Mouse (Mus musculus): ENCODE measurements at regions not wholly inside any gene's neighbourhood (a gene's known extent, or its start where the extent isn't known, plus 50 kb on each side); places are given as distances from the start of the nearest gene placed in this dataset.

- no peaks in the 10 kb centered on the region for H3K27me3 ChIP-seq (ENCODE audit: control insufficient read depth, insufficient read depth, low read length)
- H3K27ac ChIP-seq (ENCODE audit: insufficient read depth, low read length) = no peak overlapping the region
- TF ChIP-seq CTCF (IDR thresholded peaks at IDR 0.05; ENCODE audit: borderline replicate concordance, insufficient read depth, low read depth, low read length) (no peak), POLR2A (IDR thresholded peaks at IDR 0.05; ENCODE audit: borderline replicate concordance, insufficient read depth, low read length) (no peak)
- no peak for DNase-seq
- no peaks in the 10 kb centered on the region for H3K4me1 ChIP-seq (ENCODE audit: control insufficient read depth, insufficient read depth, low read length)
- 89% methylated on average over 5 of the region's 5 CpGs for WGBS
- no peak overlapping the region for H3K4me3 ChIP-seq (replicated peaks; ENCODE audit: insufficient read depth, low read depth, low read length)
Observed at GRCm38 (mm10) chr13:116619105-116619504, 309.6 kb upstream of the Isl1 start.

- WGBS = 96% methylated on average over 4 of the region's 4 CpGs
- no peak for DNase-seq
- Histone ChIP-seq H3K27me3 (ENCODE audit: control insufficient read depth, insufficient read depth, low read length) (no peaks in the 10 kb centered on the region), H3K4me1 (ENCODE audit: control insufficient read depth, insufficient read depth, low read length) (no peaks in the 10 kb centered on the region), H3K27ac (ENCODE audit: insufficient read depth, low read length) (no peak overlapping the region), H3K4me3 (replicated peaks; ENCODE audit: insufficient read depth, low read depth, low read length) (no peak overlapping the region)
- TF ChIP-seq POLR2A (IDR thresholded peaks at IDR 0.05; ENCODE audit: borderline replicate concordance, insufficient read depth, low read length) (no peak), CTCF (IDR thresholded peaks at IDR 0.05; ENCODE audit: borderline replicate concordance, insufficient read depth, low read depth, low read length) (no peak)
Observed at GRCm38 (mm10) chr13:116596346-116596745, 286.9 kb upstream of the Isl1 start.

DNA sequence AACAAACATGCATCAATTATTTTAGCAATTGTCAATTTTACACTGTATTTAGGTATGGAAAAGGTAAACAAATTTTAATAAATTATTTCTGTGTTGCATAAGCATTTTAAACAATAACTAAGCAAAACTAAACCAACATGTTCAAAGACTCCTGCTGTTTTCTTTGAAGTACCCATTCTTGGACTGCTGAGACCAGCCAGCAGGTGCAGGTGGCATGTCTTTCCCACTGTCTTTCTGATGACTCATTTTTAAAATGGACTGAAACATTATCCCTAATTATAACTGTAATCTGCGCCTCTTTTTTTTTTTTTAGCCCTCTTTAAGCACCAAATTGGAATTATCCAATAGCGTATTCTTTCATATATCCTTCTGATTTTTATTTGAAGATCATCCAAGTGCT, 286.0 kb upstream of the Isl1 start:
- Histone ChIP-seq H3K27me3 (ENCODE audit: control insufficient read depth, insufficient read depth, low read length) (no peaks in the 10 kb centered on the region), H3K27ac (ENCODE audit: insufficient read depth, low read length) (no peak overlapping the region), H3K4me1 (ENCODE audit: control insufficient read depth, insufficient read depth, low read length) (no peaks in the 10 kb centered on the region), H3K4me3 (replicated peaks; ENCODE audit: insufficient read depth, low read depth, low read length) (no peak overlapping the region)
- TF ChIP-seq CTCF (IDR thresholded peaks at IDR 0.05; ENCODE audit: borderline replicate concordance, insufficient read depth, low read depth, low read length) = no peak
- TF ChIP-seq POLR2A (IDR thresholded peaks at IDR 0.05; ENCODE audit: borderline replicate concordance, insufficient read depth, low read length) = no peak
- 68% methylated on average over 2 of the region's 2 CpGs for WGBS
- no peak for DNase-seq

DNA sequence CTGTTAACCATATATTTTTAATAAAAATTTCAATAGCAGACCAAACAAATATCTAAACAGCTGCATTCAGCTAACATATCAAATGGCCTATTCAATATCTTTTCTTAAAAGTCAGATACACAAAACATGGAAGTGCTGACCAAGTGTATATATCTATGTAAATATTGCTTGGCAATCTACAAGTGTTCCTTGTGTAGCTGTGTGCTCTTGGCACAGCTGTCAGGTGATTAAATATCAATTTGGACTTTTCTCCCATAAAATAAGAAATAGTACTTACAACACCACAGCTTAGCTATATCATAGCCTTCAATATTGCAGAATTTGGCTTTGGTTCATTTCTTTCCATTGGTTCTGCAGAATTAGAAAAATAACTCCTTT, 266.5 kb upstream of the Isl1 start:
- Histone ChIP-seq H3K27me3 (ENCODE audit: control insufficient read depth, insufficient read depth, low read length) (no peaks in the 10 kb centered on the region), H3K4me3 (replicated peaks; ENCODE audit: insufficient read depth, low read depth, low read length) (no peak overlapping the region), H3K27ac (ENCODE audit: insufficient read depth, low read length) (no peak overlapping the region), H3K4me1 (ENCODE audit: control insufficient read depth, insufficient read depth, low read length) (no peaks in the 10 kb centered on the region)
- TF ChIP-seq POLR2A (IDR thresholded peaks at IDR 0.05; ENCODE audit: borderline replicate concordance, insufficient read depth, low read length) = no peak
- no peak for TF ChIP-seq CTCF (IDR thresholded peaks at IDR 0.05; ENCODE audit: borderline replicate concordance, insufficient read depth, low read depth, low read length)
- DNase-seq = no peak

DNA sequence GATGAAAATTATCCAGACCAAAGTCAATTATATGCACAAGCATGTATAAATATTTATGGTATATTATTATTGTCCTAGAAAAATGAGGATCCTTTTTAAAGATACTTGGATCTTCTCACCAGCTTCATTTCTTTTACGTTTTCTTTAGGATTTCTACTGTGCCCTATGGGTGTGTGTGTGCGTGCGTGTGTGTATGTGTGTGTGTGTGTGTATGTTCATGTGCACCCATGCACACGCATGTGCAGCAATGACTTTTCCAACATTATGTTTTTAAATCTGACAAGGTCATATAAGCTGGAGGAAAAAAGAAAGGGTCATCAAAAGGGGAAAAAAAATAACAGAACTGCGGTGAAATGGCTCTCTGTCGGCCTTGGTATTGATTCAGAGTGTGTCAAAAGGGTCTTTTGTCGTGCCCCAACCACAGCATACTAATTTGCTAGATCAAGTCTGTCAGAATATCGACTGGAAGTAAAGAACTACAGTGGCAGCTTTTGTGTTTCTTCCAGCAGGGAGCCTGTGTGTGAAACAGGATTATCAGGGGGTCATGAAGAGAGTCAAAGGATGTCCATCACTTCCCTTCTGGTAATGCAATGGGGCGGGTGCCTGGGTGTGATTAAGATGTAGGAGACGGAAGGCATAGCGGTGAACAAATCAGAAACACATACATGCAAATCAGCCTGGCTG, 265.9 kb upstream of the Isl1 start:
- DNase-seq = no peak
- Histone ChIP-seq H3K4me3 (replicated peaks; ENCODE audit: insufficient read depth, low read depth, low read length) (no peak overlapping the region), H3K27ac (ENCODE audit: insufficient read depth, low read length) (no peak overlapping the region), H3K4me1 (ENCODE audit: control insufficient read depth, insufficient read depth, low read length) (no peaks in the 10 kb centered on the region), H3K27me3 (ENCODE audit: control insufficient read depth, insufficient read depth, low read length) (no peaks in the 10 kb centered on the region)
- TF ChIP-seq CTCF (IDR thresholded peaks at IDR 0.05; ENCODE audit: borderline replicate concordance, insufficient read depth, low read depth, low read length) = no peak
- TF ChIP-seq POLR2A (IDR thresholded peaks at IDR 0.05; ENCODE audit: borderline replicate concordance, insufficient read depth, low read length) = no peak
- 14% methylated on average over 11 of the region's 11 CpGs for whole genome bisulfite sequencing

DNA sequence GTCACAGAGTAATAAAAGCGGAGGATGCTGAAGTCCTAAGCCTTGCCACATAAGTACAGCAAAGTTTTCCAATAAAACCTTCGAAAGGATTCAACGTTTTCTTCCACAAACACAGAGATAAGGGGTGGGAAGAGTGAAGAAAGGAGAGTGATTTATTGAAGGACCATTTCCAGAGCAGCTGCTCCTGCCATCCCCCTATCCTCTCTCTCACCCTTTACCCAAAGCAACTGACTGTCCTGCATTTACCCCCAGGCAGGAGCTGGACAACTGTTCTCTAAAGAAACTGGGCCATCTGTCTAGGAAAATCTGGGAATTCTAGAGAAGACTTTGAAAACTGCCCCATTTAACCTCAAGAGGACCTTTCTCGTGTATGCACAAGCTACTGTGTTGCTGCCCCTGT, 245.6 kb upstream of the Isl1 start:
- H3K27me3 ChIP-seq (ENCODE audit: control insufficient read depth, insufficient read depth, low read length) = no peaks in the 10 kb centered on the region
- peak in 1 of 2 experiments; percentile 20 for DNase-seq
- H3K27ac ChIP-seq (ENCODE audit: insufficient read depth, low read length) = no peak overlapping the region
- no peak for TF ChIP-seq CTCF (IDR thresholded peaks at IDR 0.05; ENCODE audit: borderline replicate concordance, insufficient read depth, low read depth, low read length)
- TF ChIP-seq POLR2A (IDR thresholded peaks at IDR 0.05; ENCODE audit: borderline replicate concordance, insufficient read depth, low read length) = no peak
- no peak overlapping the region for H3K4me3 ChIP-seq (replicated peaks; ENCODE audit: insufficient read depth, low read depth, low read length)
- H3K4me1 ChIP-seq (ENCODE audit: control insufficient read depth, insufficient read depth, low read length) = no peaks in the 10 kb centered on the region
- 74% methylated on average over 4 of the region's 4 CpGs for WGBS

- H3K27me3 ChIP-seq (ENCODE audit: control insufficient read depth, insufficient read depth, low read length) = no peaks in the 10 kb centered on the region
- H3K4me1 ChIP-seq (ENCODE audit: control insufficient read depth, insufficient read depth, low read length) = no peaks in the 10 kb centered on the region
- no peak for TF ChIP-seq POLR2A (IDR thresholded peaks at IDR 0.05; ENCODE audit: borderline replicate concordance, insufficient read depth, low read length)
- TF ChIP-seq CTCF (IDR thresholded peaks at IDR 0.05; ENCODE audit: borderline replicate concordance, insufficient read depth, low read depth, low read length) = no peak
- H3K4me3 ChIP-seq (replicated peaks; ENCODE audit: insufficient read depth, low read depth, low read length) = no peak overlapping the region
- 76% methylated on average over 3 of the region's 3 CpGs for WGBS
- no peak overlapping the region for H3K27ac ChIP-seq (ENCODE audit: insufficient read depth, low read length)
- no peak for DNase-seq
Observed at GRCm38 (mm10) chr13:116535211-116535610, 225.7 kb upstream of the Isl1 start.

DNA sequence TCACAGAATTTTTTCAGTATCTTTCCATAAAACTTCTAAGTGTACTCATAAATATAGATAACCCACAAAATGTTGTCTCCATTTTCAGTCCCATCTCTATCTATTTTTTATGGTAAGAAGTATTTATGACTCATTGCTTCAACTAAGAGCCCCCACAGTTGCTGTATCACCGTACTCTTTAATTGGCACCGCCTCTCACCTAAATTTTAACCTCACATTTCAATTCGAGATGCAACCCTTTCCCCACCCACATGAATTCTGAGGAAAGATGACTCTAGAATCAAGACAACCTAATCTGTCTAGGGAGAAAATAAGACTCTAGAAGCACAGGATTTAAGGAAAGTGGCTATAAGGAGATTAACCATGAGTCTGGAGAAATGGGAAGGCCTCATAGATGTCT, 223.7 kb upstream of the Isl1 start:
- H3K4me1 ChIP-seq (ENCODE audit: control insufficient read depth, insufficient read depth, low read length) = no peaks in the 10 kb centered on the region
- no peak for DNase-seq
- WGBS = 89% methylated on average over 3 of the region's 3 CpGs

More for the DNA sequence above, 223.7 kb upstream of the Isl1 start:
- Histone ChIP-seq H3K27me3 (ENCODE audit: control insufficient read depth, insufficient read depth, low read length) (no peaks in the 10 kb centered on the region), H3K27ac (ENCODE audit: insufficient read depth, low read length) (no peak overlapping the region), H3K4me3 (replicated peaks; ENCODE audit: insufficient read depth, low read depth, low read length) (no peak overlapping the region)
- no peak for TF ChIP-seq CTCF (IDR thresholded peaks at IDR 0.05; ENCODE audit: borderline replicate concordance, insufficient read depth, low read depth, low read length)
